Mouse (Mus musculus) cortical plate, adult 2 months (tissue): Measurements from ENCODE around the gene Plekha5. TPM values are rescaled to one million over a fixed set of nuclear protein-coding genes. Genes with fewer than 3 reads are reported as not detected.

ENCODE experiments used
- H3K27ac ChIP-seq: fragments of 200-500 bp; 2 replicates; pipeline ENCODE4 v1.5.1; 2012; ENCODE audit warnings: low read length, control low read depth, inconsistent platforms; ENCODE audit not compliant: insufficient read depth
- H3K4me1 ChIP-seq: fragments of 200-500 bp; 2 replicates; pipeline ENCODE4 v1.6.1; 2011; ENCODE audit warnings: low read length; ENCODE audit not compliant: control insufficient read depth, insufficient read depth
- H3K4me3 ChIP-seq: fragments of 200-500 bp; 2 replicates; pipeline ENCODE4 v1.5.1; 2011; ENCODE audit warnings: mild to moderate bottlenecking, low read length, control low read depth; ENCODE audit not compliant: insufficient read depth
- CTCF ChIP-seq: fragments of 200-500 bp; IDR thresholded peaks from 2 replicates; pipeline ENCODE4 v1.5.1; 2011; ENCODE audit warnings: mild to moderate bottlenecking, control low read depth, low read length; ENCODE audit not compliant: insufficient read depth; ENCODE audit errors: extremely low read depth
- POLR2A ChIP-seq: fragments of 200-500 bp; IDR thresholded peaks from 2 replicates; pipeline ENCODE4 v1.6.1; 2011; ENCODE audit warnings: mild to moderate bottlenecking, low read length, control low read depth; ENCODE audit not compliant: insufficient read depth; ENCODE audit errors: extremely low read depth
- polyA plus RNA-seq: library from polyadenylated mRNA; depleted of rRNA; stranded (reverse); fragments of >200 nt; gene quantifications from 2 replicates; pipeline ENCODE4 v1.2.3, GENCODE M21; 2012

Plekha5 gene
- polyA plus RNA-seq, 1 experiment, result 106 TPM

- Histone ChIP-seq H3K4me1 (peaks cover 3% of the 10 kb centered on the region; the same call in 1 of the 2 replicates), H3K27ac (peak overlapping the region; percentile 91), H3K4me3 (peak overlapping the region; percentile 86)
- TF ChIP-seq POLR2A (no peak), CTCF (no peak)
These were observed 542 bp downstream of the Plekha5 start for GRCm38 (mm10) chr6:140424201-140424990.

GRCm38 (mm10) chr6:140424991-140425361, 1.1 kb downstream of the Plekha5 start:
- Histone ChIP-seq H3K4me1 (peaks cover 3% of the 10 kb centered on the region; the same call in 1 of the 2 replicates), H3K4me3 (peak overlapping the region; percentile 86), H3K27ac (no peak overlapping the region)
- no peak for TF ChIP-seq POLR2A
- TF ChIP-seq CTCF, result no peak

- no peak overlapping the region for H3K4me3 ChIP-seq
- H3K4me1 ChIP-seq, result peaks cover 3% of the 10 kb centered on the region; the same call in 1 of the 2 replicates
- no peak overlapping the region for H3K27ac ChIP-seq
- TF ChIP-seq CTCF, result no peak
- TF ChIP-seq POLR2A, result no peak
These were observed 5.4 kb downstream of the Plekha5 start for GRCm38 (mm10) chr6:140429236-140429635.

GRCm38 (mm10) chr6:140432363-140432762, 8.5 kb downstream of the Plekha5 start:
- Histone ChIP-seq H3K4me1 (peaks cover 4% of the 10 kb centered on the region; the same call in 1 of the 2 replicates), H3K4me3 (no peak overlapping the region)
- no peak for TF ChIP-seq CTCF
- TF ChIP-seq POLR2A, result no peak

GRCm38 (mm10) chr6:140443374-140443773, 19.5 kb downstream of the Plekha5 start:
- no peak overlapping the region for H3K4me3 ChIP-seq
- peaks cover 2% of the 10 kb centered on the region; the same call in 1 of the 2 replicates for H3K4me1 ChIP-seq
- TF ChIP-seq CTCF (peak; percentile 37; the same call in 1 of the 2 replicates), POLR2A (no peak)

More at GRCm38 (mm10) chr6:140432363-140432762, 8.5 kb downstream of the Plekha5 start:
- H3K27ac ChIP-seq, result no peak overlapping the region

GRCm38 (mm10) chr6:140444147-140444546, 20.3 kb downstream of the Plekha5 start:
- no peak overlapping the region for H3K4me3 ChIP-seq
- no peak for TF ChIP-seq CTCF

More at GRCm38 (mm10) chr6:140443374-140443773, 19.5 kb downstream of the Plekha5 start:
- no peak overlapping the region for H3K27ac ChIP-seq

GRCm38 (mm10) chr6:140444855-140445465, 21.1 kb downstream of the Plekha5 start:
- H3K27ac ChIP-seq, result no peak overlapping the region

More at GRCm38 (mm10) chr6:140444147-140444546, 20.3 kb downstream of the Plekha5 start:
- Histone ChIP-seq H3K27ac (no peak overlapping the region), H3K4me1 (peaks cover 2% of the 10 kb centered on the region; the same call in 1 of the 2 replicates)

GRCm38 (mm10) chr6:140448010-140448739, 24.3 kb downstream of the Plekha5 start:
- no peak for TF ChIP-seq CTCF
- no peak for TF ChIP-seq POLR2A
- no peak overlapping the region for H3K4me3 ChIP-seq
- H3K27ac ChIP-seq, result no peak overlapping the region
- peaks cover 2% of the 10 kb centered on the region for H3K4me1 ChIP-seq

More at GRCm38 (mm10) chr6:140444855-140445465, 21.1 kb downstream of the Plekha5 start:
- Histone ChIP-seq H3K4me3 (no peak overlapping the region), H3K4me1 (peaks cover 2% of the 10 kb centered on the region)
- TF ChIP-seq POLR2A (no peak), CTCF (no peak)

- Histone ChIP-seq H3K27ac (no peak overlapping the region), H3K4me3 (no peak overlapping the region), H3K4me1 (peaks cover 2% of the 10 kb centered on the region)
- no peak for TF ChIP-seq POLR2A
- no peak for TF ChIP-seq CTCF
These were observed 26.8 kb downstream of the Plekha5 start for GRCm38 (mm10) chr6:140450693-140451092.
